Mouse (Mus musculus) megakaryocyte, embryonic 14.5 days (primary cell): ENCODE measurements around the gene Exoc2.

Experiments used
- FLI1 ChIP-seq: IDR thresholded peaks from 2 replicates; pipeline ENCODE4 v1.6.1; 2012; ENCODE audit warnings: low read length, inconsistent platforms, mixed read lengths
- GATA1 ChIP-seq: IDR thresholded peaks from 3 replicates; pipeline ENCODE4 v1.6.1; 2012; ENCODE audit warnings: mixed read lengths, low read length, inconsistent platforms, borderline replicate concordance

GRCm38 (mm10) chr13:30790016-30790415 lies 183.9 kb downstream of the Exoc2 start:
- no peak for TF ChIP-seq GATA1
- TF ChIP-seq FLI1, result no peak
